In genomic region chr4:84544646-84545045, GRCm38 (mm10) we compare ENCODE assay signal across 10 mouse cellular contexts.
A peak's percentile ranks its signal among the peaks of the same experiment; 100 is the strongest.
DNase-seq lines count a peak whose midpoint lies in the region; ATAC-seq lines count a peak whose summit lies in the region.
"Had no signal": no experiment of that assay in that cellular context is flagged by ENCODE, and none has a peak within 500 bp of the region (broad histone marks: within the 10 kb centered on the region; RNA-seq: fewer than 3 reads in every experiment).

No protein-coding gene starts in this region.

- no peak for ATAC-seq in heart, embryonic 15.5 days (replicated peaks; ENCODE audit: insufficient number of reproducible peaks, insufficient read depth, low FRiP score, low read depth)
- ATAC-seq in embryonic facial prominence, embryonic 14.5 days (ENCODE audit: low read depth): no peak
- ATAC-seq in limb, embryonic 15.5 days (ENCODE audit: insufficient number of reproducible peaks, low FRiP score, low TSS enrichment, low read depth): no peak

- H3K9ac ChIP-seq in heart, embryonic 15.5 days: no peak overlapping the region
- peak overlapping the region; percentile 94 for H3K9ac ChIP-seq in embryonic facial prominence, embryonic 14.5 days (ENCODE audit: low read depth, low read length)
- no peak overlapping the region for H3K9ac ChIP-seq in limb, embryonic 15.5 days

- DNase-seq in heart, postnatal 25 days (ENCODE audit: low spot score): no peak
- DNase-seq in 3T3-L1 (ENCODE audit: low read depth, low spot score): peak; percentile 52
- DNase-seq in embryonic facial prominence, embryonic 14.5 days (ENCODE audit: low spot score): no peak
- no peak for DNase-seq in embryo, embryonic 11 days
- DNase-seq in right cerebral cortex, postnatal 14 days: no peak
- no peak for DNase-seq in gastrocnemius, postnatal 14 days
- DNase-seq: thymus, postnatal 36 days had no signal

- WGBS in heart, embryonic 15.5 days: 62% methylated on average over 2 of the region's 2 CpGs
- 37% methylated on average over 2 of the region's 2 CpGs for WGBS in embryonic facial prominence, embryonic 14.5 days
- WGBS in limb, embryonic 15.5 days: 43% methylated on average over 2 of the region's 2 CpGs

- H3K4me2 ChIP-seq in heart, embryonic 15.5 days: peak overlapping the region; percentile 86
- peak overlapping the region; percentile 85 for H3K4me2 ChIP-seq in embryonic facial prominence, embryonic 14.5 days (ENCODE audit: low read depth, low read length)
- peak overlapping the region; percentile 73 for H3K4me2 ChIP-seq in limb, embryonic 15.5 days

- H3K36me3 ChIP-seq in heart, embryonic 15.5 days: no peaks in the 10 kb centered on the region
- no peaks in the 10 kb centered on the region for H3K36me3 ChIP-seq in embryonic facial prominence, embryonic 14.5 days (ENCODE audit: control insufficient read depth, insufficient read depth, low read length)
- no peaks in the 10 kb centered on the region for H3K36me3 ChIP-seq in limb, embryonic 15.5 days

- H3K27me3 ChIP-seq in heart, embryonic 15.5 days: peaks cover 16% of the 10 kb centered on the region
- H3K27me3 ChIP-seq in embryonic facial prominence, embryonic 14.5 days (replicated peaks; ENCODE audit: control insufficient read depth, insufficient read depth, low read length): no peaks in the 10 kb centered on the region
- H3K27me3 ChIP-seq in limb, embryonic 15.5 days: no peaks in the 10 kb centered on the region

- H3K9me3 ChIP-seq in heart, embryonic 15.5 days (replicated peaks): no peaks in the 10 kb centered on the region
- no peaks in the 10 kb centered on the region for H3K9me3 ChIP-seq in embryonic facial prominence, embryonic 14.5 days (ENCODE audit: control insufficient read depth, low read length)
- no peaks in the 10 kb centered on the region for H3K9me3 ChIP-seq in limb, embryonic 15.5 days
- H3K9me3 ChIP-seq: megakaryocyte, embryonic 14.5 days had no signal

- intact Hi-C loops in heart, postnatal 25 days (cut with DNase I): loop anchor here (5.0 kb wide), 1 partner anchor 77 kb away; no protein-coding TSS in a partner anchor
- intact Hi-C loops in gastrocnemius, postnatal 14 days (cut with DNase I; ENCODE audit: low total_unique reads): no loop called here

- H3K4me1 ChIP-seq in heart, embryonic 15.5 days (replicated peaks): peaks cover 7% of the 10 kb centered on the region
- H3K4me1 ChIP-seq in embryonic facial prominence, embryonic 14.5 days (ENCODE audit: control insufficient read depth, insufficient read depth, low read length): peaks cover 9% of the 10 kb centered on the region
- H3K4me1 ChIP-seq in limb, embryonic 15.5 days: peaks cover 13% of the 10 kb centered on the region

- H3K27ac ChIP-seq in heart, embryonic 15.5 days: no peak overlapping the region
- H3K27ac ChIP-seq in embryonic facial prominence, embryonic 14.5 days (replicated peaks; ENCODE audit: low read depth, low read length): peak overlapping the region; percentile 90
- no peak overlapping the region for H3K27ac ChIP-seq in limb, embryonic 15.5 days

- H3K4me3 ChIP-seq in heart, embryonic 15.5 days: peak overlapping the region; percentile 56
- H3K4me3 ChIP-seq in embryonic facial prominence, embryonic 14.5 days (ENCODE audit: low read depth, low read length): peak overlapping the region; percentile 72
- peak overlapping the region; percentile 67 for H3K4me3 ChIP-seq in limb, embryonic 15.5 days
